Mouse (Mus musculus) MEL (cell line): ENCODE results near the gene Cpa4. TPM values are rescaled to one million over a fixed set of nuclear protein-coding genes. Genes with fewer than 3 reads are reported as not detected.

Experiments used
- DNase-seq: peaks from one replicate; pipeline ENCODE4 v3.0.0; 2011; ENCODE audit warnings: low read depth, low spot score
- H3K27ac ChIP-seq: 2 replicates; pipeline ENCODE4 v1.5.1; 2012; ENCODE audit warnings: low read depth, mild to moderate bottlenecking, control low read depth, low read length, moderate library complexity; ENCODE audit not compliant: control insufficient read depth
- H3K27me3 ChIP-seq, 2 experiments: fragments of 150-350 bp in 1 of 2; sonication (generic) in 1 of 2; 2 replicates each; pipeline ENCODE4 v1.6.1; 2012; ENCODE audit warnings: low read length in 2 of 2, mild to moderate bottlenecking in 2 of 2, improper control_type of control experiment in 1 of 2, moderate library complexity in 1 of 2; ENCODE audit not compliant: insufficient read depth in 2 of 2, control insufficient read depth in 1 of 2
- H3K36me3 ChIP-seq, 2 experiments: 2 replicates each; pipeline ENCODE4 v1.6.1; 2012 to 2014; ENCODE audit warnings: low read length in 2 of 2, improper control_type of control experiment in 1 of 2, inconsistent platforms in 1 of 2, mild to moderate bottlenecking in 1 of 2; ENCODE audit not compliant: insufficient read depth in 2 of 2, control insufficient read depth in 1 of 2
- H3K4me1 ChIP-seq, 2 experiments: fragments of 150-350 bp in 1 of 2; sonication (generic) in 1 of 2; 2 replicates each; pipeline ENCODE4 v1.6.1; 2012; ENCODE audit warnings: low read length in 2 of 2, improper control_type of control experiment in 1 of 2, mild to moderate bottlenecking in 1 of 2; ENCODE audit not compliant: insufficient read depth in 2 of 2, control insufficient read depth in 1 of 2
- H3K4me3 ChIP-seq, 2 experiments: fragments of 150-350 bp in 1 of 2; sonication (generic) in 1 of 2; 2 replicates each; pipeline ENCODE4 v1.5.1; 2012; ENCODE audit warnings: low read depth in 2 of 2, low read length in 2 of 2, mild to moderate bottlenecking in 2 of 2, moderate library complexity in 2 of 2, control low read depth in 1 of 2, improper control_type of control experiment in 1 of 2; ENCODE audit not compliant: control insufficient read depth in 1 of 2, insufficient read depth in 1 of 2
- H3K79me2 ChIP-seq: 2 replicates; pipeline ENCODE4 v1.6.1; 2012; ENCODE audit warnings: mild to moderate bottlenecking, low read length, moderate library complexity; ENCODE audit not compliant: control insufficient read depth, poor library complexity, insufficient read depth
- H3K9ac ChIP-seq: 2 replicates; pipeline ENCODE4 v1.6.1; 2012; ENCODE audit warnings: low read depth, mild to moderate bottlenecking, control low read depth, low read length, moderate library complexity; ENCODE audit not compliant: control insufficient read depth, poor library complexity, severe bottlenecking
- H3K9me3 ChIP-seq: fragments of 150-350 bp; sonication (generic); replicated peaks from 2 replicates; pipeline ENCODE4 v1.6.1; 2012; ENCODE audit warnings: mild to moderate bottlenecking, low read length, improper control_type of control experiment, moderate library complexity; ENCODE audit not compliant: insufficient read depth
- CHD1 ChIP-seq: IDR thresholded peaks from 2 replicates; pipeline ENCODE4 v1.6.1; 2012; ENCODE audit warnings: low read depth, mild to moderate bottlenecking, inconsistent platforms, low read length, improper control_type of control experiment
- CHD2 ChIP-seq: IDR thresholded peaks from 2 replicates; pipeline ENCODE4 v1.6.1; 2011; ENCODE audit warnings: low read length, improper control_type of control experiment
- GABPA ChIP-seq: IDR thresholded peaks from 2 replicates; pipeline ENCODE4 v1.6.1; 2012; ENCODE audit warnings: low read depth, mild to moderate bottlenecking, inconsistent platforms, low read length, improper control_type of control experiment, moderate library complexity
- HCFC1 ChIP-seq: IDR thresholded peaks from 2 replicates; pipeline ENCODE4 v1.6.1; 2012; ENCODE audit warnings: low read depth, mild to moderate bottlenecking, inconsistent platforms, low read length, improper control_type of control experiment, moderate library complexity
- MAZ ChIP-seq: IDR thresholded peaks from 2 replicates; pipeline ENCODE4 v1.6.1; 2012; ENCODE audit warnings: low read depth, mild to moderate bottlenecking, inconsistent platforms, low read length, improper control_type of control experiment
- MEF2A ChIP-seq: IDR thresholded peaks from 2 replicates; pipeline ENCODE4 v1.6.1; 2014; ENCODE audit warnings: low read depth, mild to moderate bottlenecking, inconsistent platforms, low read length, improper control_type of control experiment; ENCODE audit not compliant: poor library complexity, insufficient replicate concordance, severe bottlenecking; ENCODE audit errors: extremely low read depth
- MXI1 ChIP-seq: IDR thresholded peaks from 2 replicates; pipeline ENCODE4 v1.6.1; 2011; ENCODE audit warnings: mild to moderate bottlenecking, low read depth, low read length, improper control_type of control experiment
- MYB ChIP-seq: IDR thresholded peaks from 2 replicates; pipeline ENCODE4 v1.6.1; 2011; ENCODE audit warnings: mild to moderate bottlenecking, low read depth, low read length, improper control_type of control experiment
- NELFE ChIP-seq: IDR thresholded peaks from 2 replicates; pipeline ENCODE4 v1.6.1; 2011; ENCODE audit warnings: low read depth, low read length, improper control_type of control experiment
- NRF1 ChIP-seq: IDR thresholded peaks from 2 replicates; pipeline ENCODE4 v1.6.1; 2014; ENCODE audit warnings: low read depth, mild to moderate bottlenecking, inconsistent platforms, low read length, improper control_type of control experiment, moderate library complexity; ENCODE audit not compliant: poor library complexity, insufficient read depth, severe bottlenecking
- POLR2AphosphoS5 ChIP-seq: IDR thresholded peaks from 2 replicates; pipeline ENCODE4 v1.6.1; 2012; ENCODE audit warnings: low read depth, borderline replicate concordance, mild to moderate bottlenecking, inconsistent platforms, low read length, moderate library complexity, mixed read lengths
- RCOR1 ChIP-seq: IDR thresholded peaks from 2 replicates; pipeline ENCODE4 v1.6.1; 2012; ENCODE audit warnings: low read depth, mild to moderate bottlenecking, inconsistent platforms, low read length, improper control_type of control experiment
- SIN3A ChIP-seq: IDR thresholded peaks from 2 replicates; pipeline ENCODE4 v1.6.1; 2012; ENCODE audit warnings: low read length, improper control_type of control experiment, inconsistent platforms
- SMC3 ChIP-seq: IDR thresholded peaks from 2 replicates; pipeline ENCODE4 v1.6.1; 2011; ENCODE audit warnings: low read depth, low read length, improper control_type of control experiment
- TAL1 ChIP-seq: IDR thresholded peaks from 2 replicates; pipeline ENCODE4 v1.6.1; 2012; ENCODE audit warnings: mild to moderate bottlenecking, inconsistent platforms, low read length, moderate library complexity, mixed read lengths
- TBP ChIP-seq: IDR thresholded peaks from 2 replicates; pipeline ENCODE4 v1.8.0; 2011; ENCODE audit warnings: low read depth, low read length, improper control_type of control experiment
- TCF12 ChIP-seq: IDR thresholded peaks from 2 replicates; pipeline ENCODE4 v1.6.1; 2014; ENCODE audit warnings: low read depth, mild to moderate bottlenecking, inconsistent platforms, low read length, improper control_type of control experiment, moderate library complexity
- UBTF ChIP-seq: IDR thresholded peaks from 2 replicates; pipeline ENCODE4 v1.6.1; 2012; ENCODE audit warnings: low read depth, mild to moderate bottlenecking, inconsistent platforms, low read length, improper control_type of control experiment, moderate library complexity, borderline replicate concordance; ENCODE audit not compliant: insufficient read depth
- USF1 ChIP-seq: IDR thresholded peaks from 2 replicates; pipeline ENCODE4 v1.6.1; 2014; ENCODE audit warnings: low read depth, mild to moderate bottlenecking, inconsistent platforms, low read length, improper control_type of control experiment, moderate library complexity
- ZC3H11A ChIP-seq: IDR thresholded peaks from 2 replicates; pipeline ENCODE4 v1.6.1; 2012; ENCODE audit warnings: low read depth, mild to moderate bottlenecking, inconsistent platforms, low read length, improper control_type of control experiment
- ZNF384 ChIP-seq: IDR thresholded peaks from 2 replicates; pipeline ENCODE4 v1.6.1; 2012; ENCODE audit warnings: low read depth, mild to moderate bottlenecking, inconsistent platforms, low read length, improper control_type of control experiment
- polyA plus RNA-seq, 2 experiments: library from polyadenylated mRNA; stranded (reverse) in 1 of 2; unstranded in 1 of 2; fragments of >175 nt in 1 of 2; fragments of >200 nt in 1 of 2; gene quantifications; 2 replicates each; pipeline versions ENCODE4 v1.2.1 to v1.2.4; 2012; ENCODE audit warnings: low replicate concordance in 2 of 2, low read depth in 1 of 2; ENCODE audit not compliant: insufficient read length in 2 of 2, insufficient read depth in 1 of 2, missing spikeins in 1 of 2
- total RNA-seq: library from RNA; depleted of rRNA; stranded (reverse); fragments of 300-350 nt; gene quantifications from 2 replicates; pipeline ENCODE4 v1.2.3, GENCODE M21; 2012

The Cpa4 gene
- total and polyA plus RNA-seq, 3 experiments: not detected

DNA sequence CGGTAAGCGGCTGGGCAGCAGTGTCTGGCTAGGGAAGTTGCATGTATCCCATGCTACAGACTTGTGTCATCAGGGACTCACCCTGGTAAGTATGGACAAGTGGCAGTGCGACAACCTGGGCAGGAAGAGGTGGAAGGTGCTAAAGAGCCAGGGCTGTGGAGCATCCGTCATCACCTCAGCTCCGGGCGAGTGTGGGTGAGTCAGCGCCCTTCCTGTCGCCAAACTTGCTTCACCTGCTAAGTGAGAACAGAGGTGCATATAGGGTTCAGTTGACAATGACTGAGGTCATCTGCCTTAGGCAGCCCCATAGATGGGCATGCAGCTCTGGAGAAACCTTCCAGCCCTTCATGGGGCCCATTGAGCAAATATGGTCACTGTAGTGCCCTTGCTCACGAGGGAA is 56.6 kb downstream of the Cpa4 start:
- Histone ChIP-seq H3K4me3 (no peak overlapping the region), H3K79me2 (no peaks in the 10 kb centered on the region), H3K27me3 (peaks cover 0 to 3% of the 10 kb centered on the region in 2 experiments; a peak in 2 of 4 replicates)
- TF ChIP-seq POLR2AphosphoS5 (no peak), NRF1 (no peak), MEF2A (no peak), USF1 (no peak), SIN3A (no peak), CHD1 (no peak), SMC3 (no peak), MYB (no peak), CHD2 (no peak), ZNF384 (no peak), TAL1 (no peak), MAZ (no peak), MXI1 (no peak), TCF12 (no peak)
- TF ChIP-seq, all 39 proteins: peak for 0
- H3K36me3 ChIP-seq: no peaks in the 10 kb centered on the region
- no peaks in the 10 kb centered on the region for H3K9me3 ChIP-seq
- no peak overlapping the region for H3K9ac ChIP-seq
- H3K4me1 ChIP-seq: no peaks in the 10 kb centered on the region
- DNase-seq: no peak
- H3K27ac ChIP-seq: no peak overlapping the region

DNA sequence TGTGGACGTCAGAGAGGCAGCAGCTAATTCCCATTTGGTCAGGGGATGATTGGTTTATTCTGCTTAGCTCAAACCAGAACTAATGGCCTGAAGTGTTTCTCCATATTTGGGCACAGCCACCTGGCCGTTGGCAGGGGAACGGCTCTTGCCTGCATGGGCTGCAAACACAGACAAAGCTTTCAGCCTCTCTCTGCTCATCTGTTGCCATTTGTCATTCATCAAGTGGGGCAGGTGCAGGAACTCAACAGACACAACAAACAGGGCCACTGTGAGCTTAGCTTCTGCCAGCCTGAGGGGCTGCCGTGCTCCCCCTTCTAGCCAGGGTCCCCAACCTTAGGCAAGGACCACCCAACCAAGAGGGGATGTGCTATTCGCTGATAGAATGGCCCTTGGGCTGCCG is 60.0 kb downstream of the Cpa4 start:
- Histone ChIP-seq H3K79me2 (no peaks in the 10 kb centered on the region), H3K9me3 (no peaks in the 10 kb centered on the region), H3K4me3 (no peak overlapping the region), H3K4me1 (no peaks in the 10 kb centered on the region), H3K27me3 (no peaks in the 10 kb centered on the region; a peak in 1 of 4 replicates), H3K27ac (no peak overlapping the region), H3K36me3 (no peaks in the 10 kb centered on the region), H3K9ac (no peak overlapping the region)
- TF ChIP-seq TBP (no peak), UBTF (no peak), GABPA (no peak), NELFE (no peak), ZC3H11A (no peak), HCFC1 (no peak), USF1 (no peak), RCOR1 (no peak)
- no peak for DNase-seq
